Mouse (Mus musculus) right cerebral cortex, adult 18-20 months (tissue): Measurements from ENCODE around the gene Ptges.

ENCODE experiments used
- DNase-seq: peaks from one replicate; pipeline ENCODE4 v3.0.0; 2022; ENCODE audit warnings: mixed read lengths

Gene Ptges

GRCm38 (mm10) chr2:30897291-30897690, 32.4 kb downstream of the Ptges start:
- no peak for DNase-seq

- no peak for DNase-seq
Observed at GRCm38 (mm10) chr2:30893946-30894345, 35.7 kb downstream of the Ptges start.

- DNase-seq = no peak
Observed at GRCm38 (mm10) chr2:30893399-30893798, 36.3 kb downstream of the Ptges start.

GRCm38 (mm10) chr2:30891002-30891401, 38.7 kb downstream of the Ptges start:
- peak; percentile 44 for DNase-seq

GRCm38 (mm10) chr2:30885453-30886163, 44.1 kb downstream of the Ptges start:
- peak; percentile 78 for DNase-seq

GRCm38 (mm10) chr2:30884852-30885373, 44.8 kb downstream of the Ptges start:
- no peak for DNase-seq

- DNase-seq = no peak
Observed at GRCm38 (mm10) chr2:30881215-30881614, 48.4 kb downstream of the Ptges start.

- no peak for DNase-seq
Observed at GRCm38 (mm10) chr2:30879481-30879880, 50.2 kb downstream of the Ptges start.

GRCm38 (mm10) chr2:30875621-30876432, 53.8 kb downstream of the Ptges start:
- no peak for DNase-seq

GRCm38 (mm10) chr2:30875096-30875495, 54.6 kb downstream of the Ptges start:
- no peak for DNase-seq

GRCm38 (mm10) chr2:30874445-30874844, 55.2 kb downstream of the Ptges start:
- no peak for DNase-seq

GRCm38 (mm10) chr2:30872669-30873068, 57.0 kb downstream of the Ptges start:
- no peak for DNase-seq

GRCm38 (mm10) chr2:30870863-30871262, 58.8 kb downstream of the Ptges start:
- peak; percentile 35 for DNase-seq

GRCm38 (mm10) chr2:30865426-30865825, 64.2 kb downstream of the Ptges start:
- DNase-seq = no peak

- DNase-seq = no peak
Observed at GRCm38 (mm10) chr2:30864968-30865381, 64.7 kb downstream of the Ptges start.

- no peak for DNase-seq
Observed at GRCm38 (mm10) chr2:30863574-30863973, 66.1 kb downstream of the Ptges start.

GRCm38 (mm10) chr2:30862081-30862480, 67.6 kb downstream of the Ptges start:
- no peak for DNase-seq

GRCm38 (mm10) chr2:30859782-30860181, 69.9 kb downstream of the Ptges start:
- no peak for DNase-seq

- peak; percentile 18 for DNase-seq
Observed at GRCm38 (mm10) chr2:30857076-30857475, 72.6 kb downstream of the Ptges start.

- DNase-seq = no peak
Observed at GRCm38 (mm10) chr2:30852771-30853313, 76.8 kb downstream of the Ptges start.

- no peak for DNase-seq
Observed at GRCm38 (mm10) chr2:30850581-30850980, 79.1 kb downstream of the Ptges start.

GRCm38 (mm10) chr2:30848184-30848583, 81.5 kb downstream of the Ptges start:
- no peak for DNase-seq

- DNase-seq = no peak
Observed at GRCm38 (mm10) chr2:30846723-30847122, 82.9 kb downstream of the Ptges start.

- no peak for DNase-seq
Observed at GRCm38 (mm10) chr2:30846236-30846635, 83.4 kb downstream of the Ptges start.
